Mouse (Mus musculus): ENCODE results near the gene Tmem92.
"Not testable (repeated sequence)": the region's sequence is repeated elsewhere in the genome, so short reads cannot be mapped to it uniquely, and the experiment has no call there.

Tmem92 gene

GRCm38 (mm10) chr11:94782603-94783002, at the start of gene Tmem92:
Gene Tmem92 (minus strand): TSS chr11:94782703.
- DNase-seq (ENCODE audit: extremely low spot score, low read depth, low spot score): no peak

DNA sequence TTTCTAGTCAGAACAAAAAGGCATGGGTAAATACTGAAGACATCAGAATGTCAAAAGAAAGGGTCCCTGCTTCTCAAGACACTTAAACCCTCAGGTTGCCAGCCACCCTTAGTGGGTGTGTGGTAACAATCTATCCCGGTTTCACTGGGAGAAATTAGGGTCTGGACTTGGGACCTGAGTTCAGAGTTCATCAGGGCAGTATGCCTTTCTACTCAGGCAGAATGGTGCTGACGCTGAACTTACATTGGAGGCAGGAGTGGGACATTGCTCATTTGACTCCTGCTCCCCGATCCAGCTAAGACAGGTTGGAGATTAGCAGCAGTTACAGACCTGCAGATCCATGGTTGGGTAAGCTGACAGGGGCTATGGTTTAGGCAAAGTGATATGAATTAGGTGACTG, 46.5 kb upstream of the Tmem92 start:
- DNase-seq (ENCODE audit: extremely low spot score, low read depth, low spot score): no peak

DNA sequence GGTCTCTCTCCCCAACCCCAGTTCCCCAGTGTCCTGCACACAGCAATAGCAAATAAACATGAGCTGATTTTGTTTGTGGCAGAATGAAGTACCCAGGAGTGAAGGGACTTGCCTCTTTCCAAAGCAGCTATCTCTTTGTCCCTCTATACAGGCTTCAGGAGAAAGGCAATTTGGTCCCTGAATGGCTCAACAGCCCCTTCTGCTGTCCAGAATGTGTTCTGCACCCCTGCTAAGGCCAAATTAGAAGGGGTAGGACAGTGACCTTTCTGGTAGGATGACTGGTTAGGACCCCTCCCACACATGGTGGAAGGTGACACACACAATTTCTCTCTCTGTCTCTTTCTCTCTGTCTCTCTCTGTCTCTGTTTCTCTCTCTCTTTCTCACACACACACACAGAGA, 36.9 kb upstream of the Tmem92 start:
- DNase-seq (ENCODE audit: extremely low spot score, low read depth, low spot score): not testable (repeated sequence)

GRCm38 (mm10) chr11:94818946-94819345, 36.4 kb upstream of the Tmem92 start:
- not testable (repeated sequence) for DNase-seq (ENCODE audit: extremely low spot score, low read depth, low spot score)

DNA sequence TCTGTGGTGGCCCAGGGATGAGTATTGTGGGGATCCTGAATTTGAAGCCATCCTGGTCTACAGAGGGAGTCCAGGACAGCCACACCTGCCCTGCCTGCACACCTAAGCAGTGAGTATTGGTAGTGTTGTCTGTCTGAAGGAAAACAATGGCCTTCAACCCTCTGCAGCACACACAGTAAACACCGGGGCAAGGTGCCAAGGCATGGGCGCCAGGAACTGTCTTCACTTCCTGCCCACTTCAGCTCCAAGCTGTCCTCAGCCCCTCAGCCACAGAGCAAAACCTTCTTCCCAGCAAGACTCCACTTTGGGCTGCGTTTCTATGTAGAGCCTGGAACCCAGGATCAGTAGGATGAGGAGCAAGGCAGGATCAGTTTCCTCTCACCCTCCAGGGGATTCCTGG, 29.0 kb upstream of the Tmem92 start:
- DNase-seq (ENCODE audit: extremely low spot score, low read depth, low spot score): not testable (repeated sequence)

DNA sequence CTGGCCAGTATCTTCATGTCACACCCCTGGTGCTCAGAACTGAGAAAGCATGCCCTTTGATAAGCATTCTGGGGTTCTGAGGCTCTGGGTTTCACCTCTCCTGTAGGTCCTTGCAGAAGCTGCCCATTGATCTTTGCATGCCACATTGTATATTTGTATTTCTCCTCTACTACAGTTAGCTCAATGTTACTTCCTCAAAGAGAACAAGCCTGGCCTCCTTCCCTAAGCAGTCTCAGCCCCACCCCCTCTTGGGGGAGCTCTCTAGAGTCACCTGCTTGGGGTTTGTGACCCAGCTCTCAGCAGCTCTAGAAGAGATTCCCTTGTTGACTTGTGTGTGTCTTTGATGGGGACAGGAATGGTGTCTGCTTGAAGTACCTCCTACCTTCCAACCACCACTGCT, 9.2 kb upstream of the Tmem92 start:
- DNase-seq (ENCODE audit: extremely low spot score, low read depth, low spot score): no peak

- peak; percentile 30 for DNase-seq (ENCODE audit: extremely low spot score, low read depth, low spot score)
Measured at GRCm38 (mm10) chr11:94785247-94785646, 2.7 kb upstream of the Tmem92 start.

GRCm38 (mm10) chr11:94774887-94775497, 7.5 kb downstream of the Tmem92 start:
- DNase-seq (ENCODE audit: extremely low spot score, low read depth, low spot score): no peak

- no peak for DNase-seq (ENCODE audit: extremely low spot score, low read depth, low spot score)
Measured at GRCm38 (mm10) chr11:94773851-94774250, 8.7 kb downstream of the Tmem92 start.

DNA sequence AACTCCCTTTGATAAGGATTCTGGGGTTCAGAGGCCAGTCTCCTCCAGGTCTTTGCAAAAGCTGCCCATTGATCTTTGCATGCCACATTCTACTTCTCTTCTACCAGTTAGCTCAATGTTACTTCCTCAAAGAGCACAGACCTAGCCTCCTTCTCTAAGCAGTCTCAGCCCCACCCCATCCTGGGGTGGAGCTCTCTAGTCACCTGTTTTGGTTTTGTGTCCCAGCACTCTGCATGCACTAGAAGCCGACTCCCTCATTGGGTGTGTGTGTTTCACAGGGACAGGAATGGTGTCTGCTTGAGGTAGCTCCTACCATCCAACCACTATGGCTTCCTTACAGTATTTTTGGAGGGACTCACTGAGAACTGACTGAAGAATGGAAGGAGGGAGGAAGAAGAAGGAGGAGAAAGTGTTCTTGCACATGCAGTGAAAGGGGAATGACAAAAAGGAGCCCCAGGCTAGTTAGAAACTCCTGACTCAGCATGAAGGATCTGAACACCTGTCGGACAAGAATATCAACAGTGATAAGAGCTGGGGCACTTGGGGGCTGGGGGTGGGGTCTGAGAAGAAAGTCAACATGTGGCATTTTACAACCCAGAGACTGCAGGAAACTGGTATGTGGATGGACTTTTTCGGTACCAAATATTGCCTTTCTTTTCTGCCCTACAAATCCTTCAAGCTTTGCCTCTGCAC, 10.0 kb downstream of the Tmem92 start:
- no peak for DNase-seq (ENCODE audit: extremely low spot score, low read depth, low spot score)

GRCm38 (mm10) chr11:94767241-94767640, 15.3 kb downstream of the Tmem92 start:
- no peak for DNase-seq (ENCODE audit: extremely low spot score, low read depth, low spot score)

- no peak for DNase-seq (ENCODE audit: extremely low spot score, low read depth, low spot score)
Measured at GRCm38 (mm10) chr11:94762775-94763174, 19.7 kb downstream of the Tmem92 start.

DNA sequence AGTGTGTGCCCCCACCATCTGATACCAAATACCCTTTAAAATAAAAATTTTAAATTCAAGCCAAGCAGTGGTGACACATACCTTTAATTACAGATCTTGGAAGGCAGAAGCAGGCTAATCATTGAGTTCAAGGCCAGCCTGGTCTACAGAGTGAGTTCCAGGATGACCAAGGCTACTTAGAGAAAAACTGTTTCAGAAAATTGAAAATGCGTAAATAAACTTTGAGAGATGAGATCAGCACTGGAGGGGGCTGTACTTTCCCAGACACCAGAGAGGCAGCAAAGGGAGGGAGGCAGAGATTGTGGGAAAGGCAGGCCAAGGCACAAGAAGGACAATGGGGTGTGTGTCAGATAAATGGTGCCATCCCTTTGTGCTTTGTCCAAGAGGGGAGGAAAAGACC, 20.2 kb downstream of the Tmem92 start:
- DNase-seq (ENCODE audit: extremely low spot score, low read depth, low spot score): no peak

- no peak for DNase-seq (ENCODE audit: extremely low spot score, low read depth, low spot score)
Measured at GRCm38 (mm10) chr11:94760799-94761198, 21.7 kb downstream of the Tmem92 start.

DNA sequence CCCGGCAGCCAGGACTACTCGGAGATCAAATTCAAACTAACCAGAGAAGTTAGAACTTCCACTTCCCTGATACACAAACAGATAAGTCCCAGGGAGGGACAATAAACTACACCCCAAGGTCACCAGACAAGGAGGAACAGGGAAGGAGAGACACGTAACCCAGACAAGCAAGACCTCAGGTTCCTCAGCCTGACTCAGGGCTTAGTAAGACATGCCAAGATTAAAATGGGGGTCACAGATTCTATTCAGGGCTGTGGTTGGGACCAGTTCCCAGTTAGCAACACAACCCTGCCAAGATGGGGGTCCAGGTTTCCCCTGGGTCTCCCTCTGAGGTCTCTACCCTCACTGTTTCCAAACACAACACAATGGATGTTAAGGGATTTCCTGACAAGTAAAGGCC, 22.1 kb downstream of the Tmem92 start:
- no peak for DNase-seq (ENCODE audit: extremely low spot score, low read depth, low spot score)

- DNase-seq (ENCODE audit: extremely low spot score, low read depth, low spot score): no peak
Measured at GRCm38 (mm10) chr11:94759916-94760315, 22.6 kb downstream of the Tmem92 start.

DNA sequence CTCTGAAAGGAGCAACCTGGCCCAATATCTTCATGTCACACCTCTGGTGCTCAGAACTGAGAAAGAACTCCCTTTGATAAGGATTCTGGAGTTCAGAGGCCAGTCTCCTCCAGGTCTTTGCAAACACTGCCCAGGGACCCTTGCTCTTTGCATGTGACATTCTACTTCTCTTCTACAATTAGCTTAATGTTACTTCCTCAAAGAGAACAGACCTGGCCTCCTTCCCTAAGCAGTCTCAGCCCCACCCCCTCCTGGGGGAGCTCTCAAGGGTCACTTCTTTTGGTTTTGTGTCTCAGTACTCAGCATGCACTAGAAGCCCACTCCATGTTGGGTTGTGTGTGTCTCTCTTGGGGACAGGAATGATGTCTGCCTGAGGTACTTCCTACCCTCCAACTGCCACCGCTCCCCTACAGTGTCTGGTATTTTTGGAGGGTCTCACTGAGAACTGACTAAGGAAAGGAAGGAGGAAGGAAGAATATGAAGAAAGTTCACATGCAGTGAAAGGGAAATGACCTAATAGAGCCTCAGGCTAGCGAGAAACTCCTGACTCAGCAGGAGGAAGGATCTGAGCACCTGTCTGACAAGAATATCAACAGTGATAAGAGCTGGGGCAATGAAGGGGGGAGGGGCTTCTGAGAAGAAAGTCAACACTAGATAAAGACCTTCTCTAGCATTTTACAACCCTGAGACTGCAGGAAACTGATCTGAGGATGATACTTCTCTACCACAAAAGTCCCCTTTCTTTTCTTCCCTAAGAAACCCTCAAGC, 29.4 kb downstream of the Tmem92 start:
- no peak for DNase-seq (ENCODE audit: extremely low spot score, low read depth, low spot score)

- no peak for DNase-seq (ENCODE audit: extremely low spot score, low read depth, low spot score)
Measured at GRCm38 (mm10) chr11:94741732-94742272, 40.7 kb downstream of the Tmem92 start, which contains the start of gene Cdc34b. Gene Cdc34b (plus strand): TSS chr11:94741782.

- DNase-seq (ENCODE audit: extremely low spot score, low read depth, low spot score): no peak
Measured at GRCm38 (mm10) chr11:94735746-94736145, 46.8 kb downstream of the Tmem92 start.

- DNase-seq (ENCODE audit: extremely low spot score, low read depth, low spot score): no peak
Measured at GRCm38 (mm10) chr11:94732773-94733172, 49.7 kb downstream of the Tmem92 start.

DNA sequence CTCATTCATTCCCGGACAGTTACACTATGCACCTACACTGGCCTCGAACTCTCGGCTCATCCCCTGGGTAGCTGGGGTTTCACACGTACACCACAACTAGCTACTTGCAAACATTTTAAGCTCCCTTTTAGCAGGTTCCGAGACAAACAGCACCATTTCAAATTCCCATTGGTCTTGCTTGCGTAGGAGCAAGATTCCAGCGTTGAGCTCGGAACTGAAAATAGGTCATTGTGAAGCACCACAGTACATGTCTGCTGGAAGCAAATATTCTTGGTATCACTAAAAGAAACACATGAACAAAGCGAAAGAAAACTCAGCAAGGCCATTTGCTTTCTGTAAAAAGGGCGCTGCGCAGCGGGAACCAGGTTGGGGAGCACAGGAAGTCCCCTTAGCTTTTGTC, 51.3 kb downstream of the Tmem92 start:
- no peak for DNase-seq (ENCODE audit: extremely low spot score, low read depth, low spot score)

DNA sequence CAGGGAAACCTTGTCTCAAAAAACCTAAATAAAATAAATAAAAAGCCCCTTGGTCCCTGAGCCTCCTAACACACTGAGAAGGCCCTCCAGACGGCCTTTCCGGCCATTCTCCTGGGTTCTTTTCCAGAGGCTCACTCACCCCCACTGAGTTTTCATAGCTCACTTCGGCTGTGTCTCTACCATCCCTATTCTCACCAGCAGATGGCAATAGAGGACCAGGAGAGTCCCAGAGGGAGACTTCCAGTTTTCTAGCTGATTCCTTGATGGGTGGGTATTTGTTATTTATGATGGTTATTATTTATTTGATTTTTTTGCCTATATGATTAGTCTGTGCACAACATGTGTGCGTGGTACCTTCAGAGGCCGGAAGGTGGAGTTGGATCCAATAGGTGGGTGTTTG, 52.2 kb downstream of the Tmem92 start:
- DNase-seq (ENCODE audit: extremely low spot score, low read depth, low spot score): peak; percentile 54
